Comparison of ENCODE assay signal across 25 mouse cellular contexts in the genomic region with DNA sequence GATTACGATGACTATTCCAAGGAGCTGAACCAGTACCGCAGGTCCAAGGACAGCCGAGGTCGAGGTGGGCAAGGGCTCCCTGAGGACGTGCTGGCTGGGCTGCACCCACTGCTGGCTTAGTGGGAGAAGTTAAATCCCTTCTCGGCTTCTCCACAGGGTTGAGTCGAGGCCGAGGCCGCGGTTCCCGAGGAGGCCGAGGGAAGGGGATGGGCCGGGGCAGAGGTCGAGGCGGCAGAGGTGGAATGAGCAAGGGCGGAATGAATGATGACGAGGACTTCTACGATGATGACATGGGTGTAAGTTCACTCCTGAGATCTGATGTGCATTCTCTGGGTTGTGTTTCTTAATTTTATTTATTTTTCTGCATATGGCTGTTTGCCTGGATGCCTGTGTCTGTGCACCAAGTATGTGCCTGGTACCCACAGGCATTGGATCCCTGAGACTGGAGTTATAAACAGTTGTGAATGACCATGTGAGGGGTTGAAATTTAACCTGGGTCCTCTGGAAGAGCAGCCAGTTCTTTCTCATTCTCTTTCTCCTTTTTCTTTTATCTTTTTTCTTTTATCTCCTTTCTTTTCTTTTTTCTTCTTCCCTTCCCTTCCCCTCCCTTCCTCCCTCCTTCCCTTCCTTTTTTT. TPM values are rescaled to one million over a fixed set of nuclear protein-coding genes. Genes with fewer than 3 reads are reported as not detected.
DNase-seq lines count a peak whose midpoint lies in the region; ATAC-seq and TF ChIP-seq lines count a peak whose summit lies in the region.
"Had no signal": no experiment of that assay in that cellular context is flagged by ENCODE, and none has a peak within 500 bp of the region (broad histone marks: within the 10 kb centered on the region; RNA-seq: fewer than 3 reads in every experiment).

No protein-coding gene starts in this region.

- no peak overlapping the region for H3K9ac ChIP-seq in liver, embryonic 13.5 days
- no peak overlapping the region for H3K9ac ChIP-seq in liver, postnatal 0 days (replicated peaks)
- H3K9ac ChIP-seq in midbrain, embryonic 14.5 days (replicated peaks; ENCODE audit: low read length) = no peak overlapping the region
- H3K9ac ChIP-seq: forebrain, embryonic 13.5 days; heart, embryonic 15.5 days; midbrain, embryonic 12.5 days; neural tube, embryonic 13.5 days had no signal

- no peak for TF ChIP-seq POLR2A in kidney, adult 2 months (IDR thresholded peaks at IDR 0.05; ENCODE audit: low read depth, low read length)

- no peak overlapping the region for H3K4me3 ChIP-seq in kidney, adult 2 months (ENCODE audit: insufficient read depth, low read depth, low read length)
- H3K4me3 ChIP-seq in liver, embryonic 13.5 days (replicated peaks) = no peak overlapping the region
- H3K4me3 ChIP-seq in liver, postnatal 0 days (ENCODE audit: low read depth, low read length) = no peak overlapping the region
- no peak overlapping the region for H3K4me3 ChIP-seq in midbrain, embryonic 14.5 days (replicated peaks; ENCODE audit: low read depth, low read length)
- H3K4me3 ChIP-seq: forebrain, embryonic 13.5 days; heart, embryonic 10.5 days; heart, embryonic 15.5 days; left cerebral cortex, adult 2 months; megakaryocyte, embryonic 14.5 days; midbrain, embryonic 12.5 days; neural tube, embryonic 13.5 days had no signal

- H3K27me3 ChIP-seq in kidney, adult 2 months (replicated peaks; ENCODE audit: control insufficient read depth, insufficient read depth, low read length) = no peaks in the 10 kb centered on the region
- H3K27me3 ChIP-seq in liver, embryonic 13.5 days = no peaks in the 10 kb centered on the region
- H3K27me3 ChIP-seq in liver, postnatal 0 days (ENCODE audit: insufficient read depth, low read length) = no peaks in the 10 kb centered on the region
- no peaks in the 10 kb centered on the region for H3K27me3 ChIP-seq in midbrain, embryonic 14.5 days (ENCODE audit: control insufficient read depth, insufficient read depth, low read length)
- H3K27me3 ChIP-seq: forebrain, embryonic 13.5 days; heart, embryonic 15.5 days; megakaryocyte, embryonic 14.5 days; midbrain, embryonic 12.5 days; neural tube, embryonic 13.5 days had no signal

- DNase-seq in kidney, adult 2 months = peak; percentile 69
- DNase-seq in kidney, postnatal 14 days = no peak
- no peak for DNase-seq in liver, embryonic 13.5 days
- DNase-seq in liver, postnatal 0 days = no peak
- peak; percentile 32 to 62 for DNase-seq in kidney, postnatal 25 days
- DNase-seq in thymus, postnatal 36 days = no peak
- no peak for DNase-seq in midbrain, embryonic 14.5 days
- DNase-seq: adrenal gland, postnatal 14 days; cerebellum, adult 11 months; cerebellum, adult 9-10 months; cerebellum, postnatal 36 days; gastrocnemius, postnatal 10 days; lung, adult 18-20 months; right cerebral cortex, postnatal 4 days had no signal

- peak overlapping the region; percentile 57 for H3K27ac ChIP-seq in kidney, adult 2 months (ENCODE audit: insufficient read depth, low read depth, low read length)
- peak overlapping the region; percentile 19; the same call in 1 of the 2 replicates for H3K27ac ChIP-seq in liver, embryonic 13.5 days
- no peak overlapping the region for H3K27ac ChIP-seq in liver, postnatal 0 days (ENCODE audit: low read depth)
- no peak overlapping the region for H3K27ac ChIP-seq in midbrain, embryonic 14.5 days (replicated peaks; ENCODE audit: low read depth, low read length)
- H3K27ac ChIP-seq: forebrain, embryonic 13.5 days; heart, embryonic 10.5 days; heart, embryonic 15.5 days; left cerebral cortex, adult 2 months; midbrain, embryonic 12.5 days; neural tube, embryonic 13.5 days had no signal

- TF ChIP-seq CTCF in kidney, adult 2 months (conservative IDR thresholded peaks at IDR 0.05; ENCODE audit: insufficient read depth, insufficient read length, low read depth, low read length) = no peak
- no peak for TF ChIP-seq CTCF in liver, postnatal 0 days (IDR thresholded peaks at IDR 0.05; ENCODE audit: low read depth)

- no peak for TF ChIP-seq EP300 in liver, postnatal 0 days (IDR thresholded peaks at IDR 0.05; ENCODE audit: low read depth)

- peaks cover 7% of the 10 kb centered on the region; the same call in 1 of the 2 replicates for H3K36me3 ChIP-seq in kidney, adult 2 months (ENCODE audit: control insufficient read depth, insufficient read depth, low read length)
- H3K36me3 ChIP-seq in liver, embryonic 13.5 days = peaks cover 100% of the 10 kb centered on the region
- peaks cover 96% of the 10 kb centered on the region for H3K36me3 ChIP-seq in liver, postnatal 0 days (replicated peaks; ENCODE audit: insufficient read depth, low read length)
- peaks cover 97% of the 10 kb centered on the region for H3K36me3 ChIP-seq in midbrain, embryonic 14.5 days (ENCODE audit: control insufficient read depth, insufficient read depth, low read length)

- 49% methylated on average over 18 of the region's 18 CpGs for WGBS in kidney, adult 2 months
- WGBS in liver, embryonic 13.5 days (ENCODE audit: insufficient replicate concordance) = 86% methylated on average over 18 of the region's 18 CpGs
- 81% methylated on average over 18 of the region's 18 CpGs for WGBS in liver, postnatal 0 days (ENCODE audit: insufficient replicate concordance)
- 88% methylated on average over 18 of the region's 18 CpGs for WGBS in midbrain, embryonic 14.5 days

- no peak for ATAC-seq in liver, embryonic 13.5 days (ENCODE audit: low read depth)
- ATAC-seq in liver, postnatal 0 days = no peak
- ATAC-seq in midbrain, embryonic 14.5 days (ENCODE audit: low FRiP score, low TSS enrichment) = no peak
- ATAC-seq: CD4-positive, CD25-positive, alpha-beta regulatory T cell, adult 4 months; forebrain, embryonic 13.5 days; hindbrain, embryonic 16.5 days; lung, postnatal 0 days had no signal

- H3K4me2 ChIP-seq in liver, embryonic 13.5 days = no peak overlapping the region
- H3K4me2 ChIP-seq in liver, postnatal 0 days (ENCODE audit: low read depth, low read length) = no peak overlapping the region
- no peak overlapping the region for H3K4me2 ChIP-seq in midbrain, embryonic 14.5 days (ENCODE audit: low read length)
- H3K4me2 ChIP-seq: forebrain, embryonic 13.5 days; heart, embryonic 15.5 days; midbrain, embryonic 12.5 days; neural tube, embryonic 13.5 days had no signal

- peaks cover 27% of the 10 kb centered on the region for H3K4me1 ChIP-seq in kidney, adult 2 months (ENCODE audit: control insufficient read depth, insufficient read depth, low read length)
- peaks cover 20% of the 10 kb centered on the region for H3K4me1 ChIP-seq in liver, embryonic 13.5 days (replicated peaks)
- peaks cover 18% of the 10 kb centered on the region for H3K4me1 ChIP-seq in liver, postnatal 0 days (ENCODE audit: insufficient read depth)
- no peaks in the 10 kb centered on the region for H3K4me1 ChIP-seq in midbrain, embryonic 14.5 days (ENCODE audit: control insufficient read depth, insufficient read depth, low read length)
- H3K4me1 ChIP-seq: forebrain, embryonic 13.5 days; heart, embryonic 10.5 days; midbrain, embryonic 12.5 days; neural tube, embryonic 13.5 days had no signal

- H3K9me3 ChIP-seq in liver, embryonic 13.5 days (replicated peaks) = no peaks in the 10 kb centered on the region
- H3K9me3 ChIP-seq in liver, postnatal 0 days (ENCODE audit: low read length) = no peaks in the 10 kb centered on the region
- no peaks in the 10 kb centered on the region for H3K9me3 ChIP-seq in midbrain, embryonic 14.5 days (ENCODE audit: control insufficient read depth, low read length)
- H3K9me3 ChIP-seq: forebrain, embryonic 13.5 days; heart, embryonic 10.5 days; heart, embryonic 15.5 days; megakaryocyte, embryonic 14.5 days; midbrain, embryonic 12.5 days; neural tube, embryonic 13.5 days had no signal

RNA-seq across cellular contexts. Expression of a gene that starts 21.6 kb away (rescaled TPM):
- polyA plus RNA-seq in kidney, adult 2 months (2012; rRNA removed) = 23.9 and 25.9 TPM in 2 replicates
- 8.2 and 8.3 TPM in 2 replicates for polyA plus RNA-seq in liver, embryonic 13.5 days (2015; fragmentation: Nextera tagmentation; extraction: Ambion mirVana)
- 4.7 and 5.2 TPM in 2 replicates for polyA plus RNA-seq in liver, postnatal 0 days (2015; fragmentation: Nextera tagmentation; extraction: Ambion mirVana)
- 17.1 and 19.2 TPM in 2 replicates for polyA plus RNA-seq in midbrain, embryonic 14.5 days (2014; fragmentation: Nextera tagmentation; extraction: Ambion mirVana)

RNA-seq across cellular contexts. Expression of a gene that starts 30.2 kb away (rescaled TPM):
- 112 and 125 TPM in 2 replicates for polyA plus RNA-seq in kidney, adult 2 months (2012; rRNA removed)
- polyA plus RNA-seq in liver, embryonic 13.5 days (2015; fragmentation: Nextera tagmentation; extraction: Ambion mirVana) = 30.0 and 35.4 TPM in 2 replicates
- 38.7 and 43.0 TPM in 2 replicates for polyA plus RNA-seq in liver, postnatal 0 days (2015; fragmentation: Nextera tagmentation; extraction: Ambion mirVana)
- polyA plus RNA-seq in midbrain, embryonic 14.5 days (2014; fragmentation: Nextera tagmentation; extraction: Ambion mirVana) = 59.6 and 84.1 TPM in 2 replicates

RNA-seq across cellular contexts. Expression of a gene that starts 34.7 kb away (rescaled TPM):
- polyA plus RNA-seq in kidney, adult 2 months (2012; rRNA removed) = 23.0 and 29.2 TPM in 2 replicates
- 144 and 161 TPM in 2 replicates for polyA plus RNA-seq in liver, embryonic 13.5 days (2015; fragmentation: Nextera tagmentation; extraction: Ambion mirVana)
- 48.3 and 51.9 TPM in 2 replicates for polyA plus RNA-seq in liver, postnatal 0 days (2015; fragmentation: Nextera tagmentation; extraction: Ambion mirVana)
- polyA plus RNA-seq in midbrain, embryonic 14.5 days (2014; fragmentation: Nextera tagmentation; extraction: Ambion mirVana) = 178 and 240 TPM in 2 replicates

RNA-seq across cellular contexts. Expression of a gene that starts 55.2 kb away (rescaled TPM):
- polyA plus RNA-seq in kidney, adult 2 months (2012; rRNA removed) = not detected in 2 replicates
- polyA plus RNA-seq in liver, embryonic 13.5 days (2015; fragmentation: Nextera tagmentation; extraction: Ambion mirVana) = 0.13 and 0.16 TPM in 2 replicates
- polyA plus RNA-seq in liver, postnatal 0 days (2015; fragmentation: Nextera tagmentation; extraction: Ambion mirVana) = 0.07 and 0.11 TPM in 2 replicates
- polyA plus RNA-seq in midbrain, embryonic 14.5 days (2014; fragmentation: Nextera tagmentation; extraction: Ambion mirVana) = 3.7 and 4.4 TPM in 2 replicates
- polyA plus RNA-seq: CD4-positive, CD25-positive, alpha-beta regulatory T cell, adult 4 months; gonadal fat pad, adult 2 months had no signal

Comparison
In these comparisons a context has a peak if more than half of its experiments do, and no peak if none do; other contexts are left out.
1. DNase-seq: peak in kidney, adult 2 months (single experiment) and kidney, postnatal 25 days (2 of 2); none in kidney, postnatal 14 days (single experiment), liver, embryonic 13.5 days (single experiment), liver, postnatal 0 days (single experiment), thymus, postnatal 36 days (0 of 2) and midbrain, embryonic 14.5 days (single experiment).
2. H3K27ac ChIP-seq: peak in kidney, adult 2 months (single experiment) and liver, embryonic 13.5 days (single experiment); none in liver, postnatal 0 days (single experiment) and midbrain, embryonic 14.5 days (single experiment).